Mouse (Mus musculus): Measurements from ENCODE around the gene Tmem266. TPM values are rescaled to one million over a fixed set of nuclear protein-coding genes. Genes with fewer than 3 reads are reported as not detected.

Gene Tmem266
- total RNA-seq, 2 experiments from 2014 or later = 0.80 to 0.93 TPM

- peak; percentile 77 to 81 for DNase-seq (ENCODE audit: low spot score in 2 of 2)
Observed at GRCm38 (mm10) chr9:55391909-55392658, 65.4 kb downstream of the Tmem266 start.

- no peak for DNase-seq (ENCODE audit: low spot score in 2 of 2)
Observed at GRCm38 (mm10) chr9:55395650-55396049, 68.9 kb downstream of the Tmem266 start.

GRCm38 (mm10) chr9:55398985-55399554, 72.4 kb downstream of the Tmem266 start:
- no peak for DNase-seq (ENCODE audit: low spot score in 2 of 2)

DNA sequence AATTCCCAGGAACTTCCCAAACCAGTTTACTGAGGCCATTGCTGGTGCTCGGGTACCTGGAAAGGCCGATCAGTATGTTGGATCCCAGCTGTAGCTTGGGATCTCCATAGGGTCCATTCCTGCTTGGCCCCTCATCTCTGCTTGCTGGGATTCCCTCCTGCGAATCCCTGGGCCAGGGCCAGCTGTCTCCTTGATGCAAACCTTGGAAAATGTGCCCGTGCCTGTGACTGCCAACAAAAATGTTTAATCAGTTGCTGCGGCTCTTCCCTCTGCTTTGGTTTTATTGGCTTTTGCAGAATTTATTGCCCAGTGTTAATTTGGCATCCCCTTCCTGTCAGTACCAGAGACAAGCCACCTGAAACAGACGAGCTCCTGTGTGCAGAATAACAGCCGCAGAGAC, 75.6 kb downstream of the Tmem266 start:
- DNase-seq (ENCODE audit: low spot score in 2 of 2) = peak in 1 of 2 experiments; percentile 32

DNA sequence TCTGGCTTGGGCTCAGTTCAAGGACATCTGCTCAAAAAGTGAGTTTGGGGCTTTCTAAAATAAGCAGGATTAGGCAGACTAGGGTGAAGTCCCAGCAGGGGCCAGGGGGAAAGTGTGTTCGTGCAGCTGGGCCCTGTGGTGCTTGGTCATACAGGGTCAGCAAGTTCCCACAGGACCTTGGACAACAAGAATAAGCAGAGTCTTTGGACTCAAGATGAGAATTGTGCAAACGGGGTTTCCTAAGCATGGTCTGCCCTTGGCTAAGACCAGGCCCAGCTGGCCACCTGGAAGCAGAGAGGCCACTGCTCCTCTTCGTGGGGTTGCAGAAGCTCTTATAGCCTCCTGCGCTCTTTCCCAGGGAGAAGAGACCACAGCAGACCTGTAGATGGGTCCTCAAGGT, 77.5 kb downstream of the Tmem266 start:
- DNase-seq (ENCODE audit: low spot score in 2 of 2) = no peak

DNA sequence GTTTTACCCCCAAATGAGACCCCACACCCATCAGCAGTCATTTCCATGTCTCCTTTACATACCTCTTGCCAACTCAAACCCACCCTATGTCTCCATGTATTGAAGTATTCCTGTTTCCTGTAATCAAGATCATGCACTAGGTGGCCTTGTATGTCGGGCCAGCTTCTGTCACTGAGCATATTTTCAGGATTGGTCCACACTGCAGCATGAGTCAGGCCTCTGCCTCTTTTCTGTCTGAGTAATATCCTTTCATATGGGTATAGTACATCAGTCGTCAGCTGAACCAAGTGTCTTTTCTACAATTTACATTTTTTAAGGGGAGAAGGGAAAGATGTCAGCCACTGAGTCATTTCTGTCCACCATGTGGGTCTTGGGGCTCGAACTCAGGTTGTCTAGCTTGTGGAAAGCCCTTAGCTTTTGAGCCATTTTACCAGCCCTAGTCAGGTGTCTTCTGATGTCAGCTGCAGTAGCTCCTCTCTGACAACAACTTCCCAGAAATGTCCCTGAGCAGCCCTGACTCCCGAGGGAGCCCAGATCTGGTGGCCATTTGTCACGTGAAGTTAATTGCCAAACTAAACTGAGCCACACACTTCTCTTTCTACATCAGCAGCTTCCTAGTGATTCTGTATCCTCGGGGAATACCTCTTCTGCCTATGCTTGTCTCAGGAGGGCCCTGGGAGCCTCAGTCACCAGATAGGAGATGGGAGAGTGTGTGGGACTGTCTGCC, 78.4 kb downstream of the Tmem266 start:
- no peak for DNase-seq (ENCODE audit: low spot score in 2 of 2)

GRCm38 (mm10) chr9:55406773-55407172, 80.1 kb downstream of the Tmem266 start:
- no peak for DNase-seq (ENCODE audit: low spot score in 2 of 2)

DNA sequence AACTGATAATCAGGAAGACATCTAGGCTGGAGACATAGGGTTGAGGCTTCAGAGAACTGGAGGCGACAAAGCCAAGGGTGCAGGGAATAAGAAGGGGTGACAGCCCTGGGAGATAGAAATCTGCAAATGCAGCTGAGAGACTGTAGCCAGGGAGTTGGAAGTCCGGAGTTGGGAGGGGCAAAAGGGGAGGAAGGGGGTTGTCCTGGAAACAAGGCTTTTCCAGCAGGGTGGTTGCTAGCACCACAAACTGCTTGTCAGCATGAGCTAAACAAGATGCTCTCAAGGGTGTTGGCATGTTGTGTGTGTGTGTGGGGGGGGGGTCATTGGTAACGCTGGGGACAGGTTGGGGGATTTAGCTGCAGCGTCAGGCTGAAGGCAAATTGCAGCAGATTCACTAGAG, 82.1 kb downstream of the Tmem266 start:
- DNase-seq (ENCODE audit: low spot score in 2 of 2) = no peak

DNA sequence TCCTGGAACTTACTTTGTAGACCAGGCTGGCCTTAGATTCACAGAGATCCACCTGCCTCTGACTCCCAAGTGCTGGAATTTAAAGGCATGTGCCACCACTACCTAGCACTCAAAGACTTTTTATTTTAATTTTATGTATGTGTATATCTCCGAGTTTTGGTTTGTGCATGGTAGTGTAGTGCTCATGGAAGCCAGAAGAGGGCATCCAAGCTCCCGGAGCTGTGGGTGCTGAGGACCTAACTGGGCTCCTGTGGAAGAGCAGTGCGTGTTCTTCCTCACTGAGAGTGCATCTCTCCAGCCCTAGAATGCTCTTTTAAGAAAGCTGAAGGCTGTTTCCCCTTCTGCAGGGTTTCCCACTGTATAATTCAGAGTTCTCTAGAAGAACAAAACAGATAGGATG, 83.1 kb downstream of the Tmem266 start:
- no peak for DNase-seq (ENCODE audit: low spot score in 2 of 2)

GRCm38 (mm10) chr9:55410430-55410829, 83.7 kb downstream of the Tmem266 start:
- no peak for DNase-seq (ENCODE audit: low spot score in 2 of 2)

DNA sequence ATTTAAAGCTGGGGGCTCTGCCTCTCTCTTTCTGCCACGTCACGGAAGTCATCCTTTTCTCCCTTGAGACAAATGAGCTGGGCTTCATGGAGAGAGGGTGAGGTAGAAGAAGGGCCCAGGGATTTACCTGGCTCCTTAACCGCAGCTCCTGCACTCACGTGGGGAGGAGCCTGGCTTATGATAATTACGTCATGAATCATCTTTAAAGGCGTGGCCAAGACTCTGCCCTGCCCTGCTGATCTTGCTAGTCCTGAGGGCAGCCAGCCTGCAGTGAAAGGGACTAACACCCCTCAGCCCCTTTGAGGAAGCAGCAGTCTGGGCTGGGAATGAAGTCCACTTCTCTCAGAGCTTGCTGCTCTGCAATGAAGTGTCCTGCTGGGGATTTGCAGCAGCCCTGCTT, 84.4 kb downstream of the Tmem266 start:
- no peak for DNase-seq (ENCODE audit: low spot score in 2 of 2)

- no peak for DNase-seq (ENCODE audit: low spot score in 2 of 2)
Observed at GRCm38 (mm10) chr9:55421786-55422185, 95.1 kb downstream of the Tmem266 start.

GRCm38 (mm10) chr9:55423451-55424424, 97.0 kb downstream of the Tmem266 start:
- no peak for DNase-seq (ENCODE audit: low spot score in 2 of 2)

GRCm38 (mm10) chr9:55425271-55425810, 98.6 kb downstream of the Tmem266 start:
- no peak for DNase-seq (ENCODE audit: low spot score in 2 of 2)

GRCm38 (mm10) chr9:55429242-55429975, 102.7 kb downstream of the Tmem266 start:
- peak; percentile 63 to 66 for DNase-seq (ENCODE audit: low spot score in 2 of 2)

DNA sequence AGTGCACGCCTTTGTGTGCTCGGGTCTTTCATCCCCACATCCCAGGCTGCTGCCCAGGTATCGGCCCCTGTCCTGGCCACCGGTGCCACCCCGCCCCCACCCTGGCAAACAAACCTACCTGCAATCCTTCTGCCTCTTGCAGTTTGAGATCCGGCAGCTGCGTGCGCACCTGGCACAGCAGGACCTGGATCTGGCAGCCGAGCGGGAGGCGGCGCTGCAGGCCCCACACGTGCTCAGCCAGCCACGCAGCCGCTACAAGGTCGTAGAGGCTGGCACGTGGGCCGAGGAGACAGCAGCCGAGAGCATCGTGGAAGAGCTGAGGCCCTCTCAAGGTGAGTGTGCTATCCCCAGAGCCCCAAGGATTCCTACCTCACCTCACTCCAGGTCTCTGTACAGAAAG, 103.4 kb downstream of the Tmem266 start:
- peak in 1 of 2 experiments; percentile 17 for DNase-seq (ENCODE audit: low spot score in 2 of 2)

GRCm38 (mm10) chr9:55432306-55433289, 105.9 kb downstream of the Tmem266 start:
- DNase-seq (ENCODE audit: low spot score in 2 of 2) = no peak

DNA sequence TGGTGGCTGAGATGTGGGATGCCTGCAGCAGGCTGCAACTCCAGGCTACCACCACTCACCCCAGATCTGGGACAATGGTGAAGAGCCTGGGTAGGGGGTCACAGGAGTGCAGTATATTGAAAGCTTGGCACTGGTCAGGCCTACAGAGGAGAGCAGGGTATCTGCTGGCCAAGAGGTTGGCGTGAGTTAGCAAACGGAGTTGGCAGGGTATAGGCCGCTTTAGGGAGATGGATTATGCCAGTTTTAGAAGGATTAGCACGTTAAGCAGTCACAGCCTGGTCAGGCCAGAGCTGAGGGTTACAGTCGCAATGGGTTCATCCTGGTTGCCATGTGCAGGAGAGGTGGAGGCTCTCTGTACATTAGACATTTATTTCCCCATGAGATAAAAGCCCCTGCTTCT, 107.2 kb downstream of the Tmem266 start:
- no peak for DNase-seq (ENCODE audit: low spot score in 2 of 2)

- DNase-seq (ENCODE audit: low spot score in 2 of 2) = no peak
Observed at GRCm38 (mm10) chr9:55438433-55438832, 111.7 kb downstream of the Tmem266 start.

Measured in adrenal gland, adult 18-20 months (tissue).